Comparison of ENCODE assay signal across 23 mouse cellular contexts in the genomic region with DNA sequence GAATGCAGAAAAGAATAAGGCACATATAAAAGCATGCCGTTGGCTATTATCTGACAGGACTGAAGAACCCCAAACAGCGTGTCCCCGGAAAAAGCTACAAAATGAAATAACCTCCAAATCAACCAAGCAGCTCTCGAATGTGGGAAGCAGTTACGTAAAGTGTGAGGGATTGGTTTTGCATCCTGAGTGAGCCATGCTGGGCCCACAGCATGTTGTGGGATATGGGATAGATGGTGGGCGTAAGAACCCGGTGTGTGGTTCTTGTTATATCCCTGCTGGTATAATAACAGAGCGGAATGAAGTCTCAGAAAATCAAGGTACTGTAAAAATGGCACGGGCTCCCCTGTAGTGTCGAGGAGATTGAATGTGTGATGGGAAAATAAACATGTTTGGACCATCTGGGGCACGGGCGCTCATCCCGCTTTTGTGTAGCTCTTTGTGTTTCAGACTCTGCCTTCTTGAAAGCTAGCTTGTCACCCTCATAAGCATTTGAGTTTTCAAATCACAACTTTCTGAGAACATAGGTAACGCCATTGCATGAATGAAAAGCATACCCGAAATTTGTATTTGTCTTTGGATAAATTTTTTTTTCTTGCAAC.
DNase-seq lines count a peak whose midpoint lies in the region; ATAC-seq and TF ChIP-seq lines count a peak whose summit lies in the region.
"Had no signal": no experiment of that assay in that cellular context is flagged by ENCODE, and none has a peak within 500 bp of the region (broad histone marks: within the 10 kb centered on the region; RNA-seq: fewer than 3 reads in every experiment).

No protein-coding gene starts in this region.

- TF ChIP-seq CTCF in layer of hippocampus, adult 2 months (conservative IDR thresholded peaks at IDR 0.05): no peak

- WGBS in forebrain, embryonic 16.5 days: 62% methylated on average over 15 of the region's 15 CpGs
- 86% methylated on average over 15 of the region's 15 CpGs for WGBS in forebrain, embryonic 10.5 days
- WGBS in kidney, embryonic 16.5 days: 91% methylated on average over 15 of the region's 15 CpGs
- WGBS in hindbrain, embryonic 11.5 days: 82% methylated on average over 15 of the region's 15 CpGs

- no peak overlapping the region for H3K9ac ChIP-seq in forebrain, embryonic 16.5 days (replicated peaks; ENCODE audit: low read depth, low read length)
- H3K9ac ChIP-seq in kidney, embryonic 16.5 days (replicated peaks; ENCODE audit: low read length): no peak overlapping the region
- H3K9ac ChIP-seq in hindbrain, embryonic 11.5 days (ENCODE audit: low read depth, low read length): no peak overlapping the region
- H3K9ac ChIP-seq: embryonic facial prominence, embryonic 15.5 days; heart, embryonic 15.5 days; intestine, embryonic 15.5 days; liver, embryonic 13.5 days; lung, embryonic 14.5 days; neural tube, embryonic 15.5 days had no signal

- no peak overlapping the region for H3K4me2 ChIP-seq in forebrain, embryonic 16.5 days (ENCODE audit: low read length)
- no peak overlapping the region for H3K4me2 ChIP-seq in kidney, embryonic 16.5 days (replicated peaks; ENCODE audit: low read depth, low read length)
- no peak overlapping the region for H3K4me2 ChIP-seq in hindbrain, embryonic 11.5 days (replicated peaks; ENCODE audit: low read depth, low read length)
- H3K4me2 ChIP-seq: embryonic facial prominence, embryonic 15.5 days; heart, embryonic 15.5 days; intestine, embryonic 15.5 days; liver, embryonic 13.5 days; lung, embryonic 14.5 days; neural tube, embryonic 15.5 days had no signal

- no peaks in the 10 kb centered on the region for H3K4me1 ChIP-seq in forebrain, embryonic 16.5 days (replicated peaks; ENCODE audit: control insufficient read depth, insufficient read depth, low read length)
- peaks cover 18% of the 10 kb centered on the region for H3K4me1 ChIP-seq in forebrain, embryonic 10.5 days
- H3K4me1 ChIP-seq in kidney, embryonic 16.5 days (ENCODE audit: insufficient read depth, low read length): peaks cover 14% of the 10 kb centered on the region
- H3K4me1 ChIP-seq in hindbrain, embryonic 11.5 days (replicated peaks; ENCODE audit: control insufficient read depth, insufficient read depth, low read length): 0 out of 2 replicates have a peak, but pooled peaks cover 3% of the 10 kb centered on the region
- H3K4me1 ChIP-seq: heart, embryonic 15.5 days; intestine, embryonic 15.5 days; liver, embryonic 13.5 days; neural tube, embryonic 15.5 days had no signal

- ATAC-seq in forebrain, embryonic 16.5 days: peak; percentile 49; the same call in 1 of the 2 replicates
- ATAC-seq in kidney, embryonic 16.5 days (ENCODE audit: low FRiP score, low TSS enrichment): no peak
- no peak for ATAC-seq in hindbrain, embryonic 11.5 days (ENCODE audit: low FRiP score)
- ATAC-seq: hindbrain, embryonic 16.5 days; intestine, embryonic 15.5 days had no signal

- no peak overlapping the region for H3K27ac ChIP-seq in forebrain, embryonic 16.5 days (ENCODE audit: low read length)
- no peak overlapping the region for H3K27ac ChIP-seq in forebrain, embryonic 10.5 days
- H3K27ac ChIP-seq in layer of hippocampus, adult 2 months: peak overlapping the region; percentile 76
- no peak overlapping the region for H3K27ac ChIP-seq in kidney, embryonic 16.5 days (ENCODE audit: low read length)
- H3K27ac ChIP-seq in hindbrain, embryonic 11.5 days (ENCODE audit: low read depth, low read length): no peak overlapping the region
- H3K27ac ChIP-seq: embryonic facial prominence, embryonic 15.5 days; heart, embryonic 15.5 days; intestine, embryonic 15.5 days; liver, embryonic 13.5 days; macrophage; neural tube, embryonic 15.5 days had no signal

- DNase-seq in forebrain, embryonic 10.5 days (ENCODE audit: extremely low spot score, low spot score): no peak
- DNase-seq in layer of hippocampus, adult 18-20 months (ENCODE audit: low spot score in 2 of 2): peak; percentile 40 to 72
- DNase-seq in layer of hippocampus, postnatal 25 days (ENCODE audit: extremely low spot score in 1 of 2, low spot score in 1 of 2): no peak
- peak; percentile 64 for DNase-seq in brain, adult 2 months (ENCODE audit: low read depth, low spot score)
- DNase-seq in layer of hippocampus, adult 2 months (ENCODE audit: low spot score in 2 of 2): peak; percentile 12 to 46
- DNase-seq in hindbrain, embryonic 11.5 days (ENCODE audit: low spot score): no peak
- DNase-seq: cerebellum, adult 9-10 months; gastrocnemius, postnatal 25 days; heart, postnatal 36 days; kidney, adult 8-10 months; kidney, postnatal 14 days; liver, embryonic 13.5 days; lung, embryonic 14.5 days; right cerebral cortex, postnatal 14 days; spleen, adult 18-20 months had no signal

- no peaks in the 10 kb centered on the region for H3K9me3 ChIP-seq in forebrain, embryonic 16.5 days (ENCODE audit: control insufficient read depth, low read length)
- H3K9me3 ChIP-seq in forebrain, embryonic 10.5 days: no peaks in the 10 kb centered on the region
- no peaks in the 10 kb centered on the region for H3K9me3 ChIP-seq in kidney, embryonic 16.5 days (ENCODE audit: low read length)
- H3K9me3 ChIP-seq in hindbrain, embryonic 11.5 days (ENCODE audit: control insufficient read depth, low read length): no peaks in the 10 kb centered on the region
- H3K9me3 ChIP-seq: embryonic facial prominence, embryonic 15.5 days; heart, embryonic 15.5 days; intestine, embryonic 15.5 days; liver, embryonic 13.5 days; neural tube, embryonic 15.5 days had no signal

- no peaks in the 10 kb centered on the region for H3K36me3 ChIP-seq in forebrain, embryonic 16.5 days (ENCODE audit: control insufficient read depth, insufficient read depth)
- H3K36me3 ChIP-seq in forebrain, embryonic 10.5 days (replicated peaks): no peaks in the 10 kb centered on the region
- no peaks in the 10 kb centered on the region for H3K36me3 ChIP-seq in kidney, embryonic 16.5 days (ENCODE audit: insufficient read depth, low read length)
- no peaks in the 10 kb centered on the region for H3K36me3 ChIP-seq in hindbrain, embryonic 11.5 days (ENCODE audit: control insufficient read depth, insufficient read depth, low read length)
- H3K36me3 ChIP-seq: embryonic facial prominence, embryonic 15.5 days; heart, embryonic 15.5 days; intestine, embryonic 15.5 days; liver, embryonic 13.5 days; neural tube, embryonic 15.5 days had no signal

- no peaks in the 10 kb centered on the region for H3K27me3 ChIP-seq in forebrain, embryonic 16.5 days (replicated peaks; ENCODE audit: control insufficient read depth, insufficient read depth, low read length)
- no peaks in the 10 kb centered on the region for H3K27me3 ChIP-seq in forebrain, embryonic 10.5 days (ENCODE audit: poor library complexity, severe bottlenecking)
- H3K27me3 ChIP-seq in kidney, embryonic 16.5 days (ENCODE audit: insufficient read depth, low read length): no peaks in the 10 kb centered on the region
- H3K27me3 ChIP-seq in hindbrain, embryonic 11.5 days (ENCODE audit: control insufficient read depth, insufficient read depth, low read length): no peaks in the 10 kb centered on the region
- H3K27me3 ChIP-seq: embryonic facial prominence, embryonic 15.5 days; heart, embryonic 15.5 days; intestine, embryonic 15.5 days; liver, embryonic 13.5 days; neural tube, embryonic 15.5 days had no signal

- no peak overlapping the region for H3K4me3 ChIP-seq in forebrain, embryonic 16.5 days (replicated peaks; ENCODE audit: low read length)
- H3K4me3 ChIP-seq in forebrain, embryonic 10.5 days: no peak overlapping the region
- no peak overlapping the region for H3K4me3 ChIP-seq in layer of hippocampus, adult 2 months
- H3K4me3 ChIP-seq in kidney, embryonic 16.5 days (ENCODE audit: low read length): no peak overlapping the region
- no peak overlapping the region for H3K4me3 ChIP-seq in hindbrain, embryonic 11.5 days (ENCODE audit: low read depth, low read length)
- H3K4me3 ChIP-seq: embryonic facial prominence, embryonic 15.5 days; heart, embryonic 15.5 days; intestine, embryonic 15.5 days; liver, embryonic 13.5 days; neural tube, embryonic 15.5 days had no signal

Comparison
In these comparisons a context has a peak if more than half of its experiments do, and no peak if none do; other contexts are left out.
1. DNase-seq: peak in layer of hippocampus, adult 18-20 months (2 of 2), brain, adult 2 months (single experiment) and layer of hippocampus, adult 2 months (2 of 2); none in forebrain, embryonic 10.5 days (single experiment), layer of hippocampus, postnatal 25 days (0 of 2) and hindbrain, embryonic 11.5 days (single experiment).